Mouse (Mus musculus): ENCODE data around the gene Wdr83.

Wdr83 gene

DNA sequence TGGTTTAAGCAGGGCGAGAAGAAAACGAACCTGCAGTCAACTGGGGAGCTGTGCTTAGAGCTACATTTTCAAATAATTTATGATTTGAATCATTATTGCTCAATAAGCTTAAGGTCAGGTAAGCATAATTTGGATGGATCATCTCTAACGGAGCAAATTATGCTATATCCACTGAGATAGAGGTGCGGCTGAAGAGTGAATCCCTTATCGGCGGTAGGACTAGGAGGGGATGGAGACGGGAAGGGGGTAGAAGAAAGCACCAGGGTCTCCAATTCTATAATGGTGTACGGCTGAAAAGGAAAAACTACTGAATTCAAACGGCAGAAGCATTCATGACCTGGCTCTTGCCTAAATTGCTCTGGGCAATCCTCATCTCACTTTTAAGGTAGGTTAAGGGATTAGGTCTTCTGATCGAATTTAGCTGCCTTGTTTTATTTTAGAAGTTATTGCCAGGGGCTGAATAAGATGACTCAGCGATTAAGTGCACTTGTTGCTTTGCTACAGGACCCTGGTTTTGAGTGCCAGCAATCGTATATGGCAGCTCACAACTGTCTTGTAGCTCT is 45.9 kb downstream of the Wdr83 start:
- peak; percentile 29 for DNase-seq (ENCODE audit: low spot score)

DNA sequence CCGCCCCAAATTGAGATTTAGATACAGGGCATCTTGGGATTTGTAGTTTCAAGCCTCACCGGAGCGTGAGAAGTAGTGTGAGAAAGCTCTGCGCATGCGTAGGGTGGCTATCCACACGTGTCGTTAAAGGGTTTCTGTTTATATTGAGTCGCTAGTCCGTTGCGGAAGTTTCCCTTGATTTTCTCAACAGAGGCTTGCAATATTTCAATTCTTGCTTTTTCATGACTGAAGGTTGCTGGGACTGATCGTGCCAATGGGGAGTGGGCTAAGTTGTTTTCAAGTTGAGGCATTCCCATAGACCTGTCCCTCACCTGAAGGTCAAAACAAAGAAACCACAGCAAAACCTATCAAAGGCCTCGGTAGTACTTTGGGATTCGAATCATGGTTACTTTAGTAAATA is 46.3 kb downstream of the Wdr83 start:
- DNase-seq (ENCODE audit: low spot score): peak; percentile 80

DNA sequence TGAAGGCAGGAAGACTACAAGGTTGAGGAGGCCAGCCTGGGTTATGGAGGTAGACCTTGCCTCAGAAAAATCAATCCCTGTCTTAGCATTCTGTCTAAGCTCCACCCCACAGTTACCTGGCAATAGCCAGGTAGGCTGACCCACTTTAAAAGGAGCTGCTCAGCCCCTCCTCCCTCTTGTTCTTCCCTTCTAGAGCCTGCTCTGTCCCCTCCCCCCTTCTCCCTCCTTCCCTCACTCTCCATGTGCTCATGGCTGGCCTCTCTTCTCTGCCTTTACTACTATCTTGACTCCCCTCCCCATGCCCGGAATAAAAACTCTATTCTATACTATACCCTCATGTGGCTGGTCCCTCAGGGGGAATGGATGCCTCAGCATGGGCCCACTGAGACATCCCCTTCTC is 47.2 kb downstream of the Wdr83 start:
- DNase-seq (ENCODE audit: low spot score): no peak

DNA sequence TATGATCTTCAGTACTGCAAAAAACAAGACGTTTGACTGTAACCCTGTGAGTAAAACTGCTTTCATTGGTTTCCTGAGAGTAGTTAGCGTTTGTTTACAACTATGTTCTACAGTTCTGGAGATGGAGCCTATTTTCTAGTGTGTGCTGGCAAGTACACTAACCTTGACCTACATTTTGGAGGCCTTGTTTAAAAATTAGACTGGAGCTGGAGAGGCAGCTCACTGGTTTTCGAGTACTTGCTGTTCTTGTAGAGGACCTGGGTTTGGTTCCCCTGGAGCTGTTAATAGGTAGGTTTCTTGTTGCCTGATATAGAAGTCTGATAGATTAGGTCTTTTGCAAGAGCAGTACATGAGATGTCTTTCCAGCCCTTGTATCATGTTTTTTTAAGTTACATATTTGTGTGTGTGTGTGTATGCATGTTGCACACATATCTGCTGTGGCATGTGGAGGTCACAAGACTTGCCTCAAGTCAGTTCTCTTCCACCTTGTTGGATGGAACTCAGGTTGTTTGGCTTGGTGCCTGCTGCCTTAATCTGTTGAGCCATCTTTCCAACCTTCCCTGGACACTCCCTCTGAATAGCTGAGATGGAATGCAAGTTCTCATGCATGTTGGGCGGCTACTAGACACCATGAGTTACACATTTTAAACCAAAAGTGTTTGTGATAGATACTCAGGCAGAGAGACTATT is 48.3 kb downstream of the Wdr83 start:
- no peak for DNase-seq (ENCODE audit: low spot score)

DNA sequence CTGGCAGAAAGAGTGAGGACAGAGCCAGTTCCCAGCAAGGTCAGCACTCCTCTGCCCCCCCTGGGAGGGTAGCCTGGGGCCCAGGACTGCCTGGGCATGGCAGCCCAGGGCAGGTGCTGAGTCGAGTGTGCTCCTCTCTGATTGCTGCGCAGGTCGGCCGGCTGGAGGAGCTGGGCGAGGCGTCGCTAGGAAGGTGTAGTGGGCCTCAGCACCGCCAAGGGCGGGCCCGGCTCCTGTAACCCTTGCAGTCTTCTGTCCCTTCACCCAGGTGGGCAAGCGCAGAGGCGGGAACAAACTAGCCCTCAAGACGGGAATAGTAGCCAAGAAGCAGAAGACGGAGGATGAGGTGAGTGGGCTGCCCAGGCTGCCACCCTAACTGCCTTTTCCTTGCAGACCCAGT is 51.8 kb downstream of the Wdr83 start:
- DNase-seq (ENCODE audit: low spot score): no peak

DNA sequence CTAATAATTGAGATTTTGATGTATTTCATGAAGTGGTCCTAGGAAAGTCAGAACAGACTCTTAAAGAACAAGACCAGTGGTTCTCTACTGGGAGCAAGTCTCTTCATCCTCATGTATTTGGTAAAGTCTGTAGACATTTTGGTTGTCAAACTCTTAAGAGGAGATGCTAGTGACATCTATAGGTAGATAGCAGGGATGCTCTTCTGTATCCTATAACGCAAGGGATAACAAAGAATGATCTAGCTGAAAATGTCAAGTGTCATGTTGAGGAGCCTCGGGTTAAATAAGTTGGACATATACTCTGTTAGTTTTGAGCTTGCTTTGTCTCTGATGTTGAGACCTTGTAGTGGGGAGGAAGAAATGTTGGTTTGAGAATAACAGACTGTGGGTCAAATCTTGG is 53.2 kb downstream of the Wdr83 start:
- DNase-seq (ENCODE audit: low spot score): peak; percentile 11

DNA sequence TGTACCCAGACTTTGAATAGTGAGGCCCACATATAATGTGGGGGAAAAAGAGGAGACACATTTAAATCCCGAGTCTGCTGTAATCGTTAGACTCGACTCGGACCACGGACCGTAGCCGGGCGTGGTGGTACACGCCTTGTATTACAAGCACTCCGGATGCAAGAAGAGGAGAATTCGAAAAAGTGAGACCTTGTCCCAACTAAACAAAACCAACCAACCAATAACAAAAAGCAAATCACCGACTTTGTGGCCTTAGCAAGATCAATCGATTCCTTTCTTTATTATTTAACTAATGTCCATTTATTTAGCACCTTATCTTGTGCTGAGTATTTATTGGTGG is 53.6 kb downstream of the Wdr83 start:
- DNase-seq (ENCODE audit: low spot score): peak; percentile 25

DNA sequence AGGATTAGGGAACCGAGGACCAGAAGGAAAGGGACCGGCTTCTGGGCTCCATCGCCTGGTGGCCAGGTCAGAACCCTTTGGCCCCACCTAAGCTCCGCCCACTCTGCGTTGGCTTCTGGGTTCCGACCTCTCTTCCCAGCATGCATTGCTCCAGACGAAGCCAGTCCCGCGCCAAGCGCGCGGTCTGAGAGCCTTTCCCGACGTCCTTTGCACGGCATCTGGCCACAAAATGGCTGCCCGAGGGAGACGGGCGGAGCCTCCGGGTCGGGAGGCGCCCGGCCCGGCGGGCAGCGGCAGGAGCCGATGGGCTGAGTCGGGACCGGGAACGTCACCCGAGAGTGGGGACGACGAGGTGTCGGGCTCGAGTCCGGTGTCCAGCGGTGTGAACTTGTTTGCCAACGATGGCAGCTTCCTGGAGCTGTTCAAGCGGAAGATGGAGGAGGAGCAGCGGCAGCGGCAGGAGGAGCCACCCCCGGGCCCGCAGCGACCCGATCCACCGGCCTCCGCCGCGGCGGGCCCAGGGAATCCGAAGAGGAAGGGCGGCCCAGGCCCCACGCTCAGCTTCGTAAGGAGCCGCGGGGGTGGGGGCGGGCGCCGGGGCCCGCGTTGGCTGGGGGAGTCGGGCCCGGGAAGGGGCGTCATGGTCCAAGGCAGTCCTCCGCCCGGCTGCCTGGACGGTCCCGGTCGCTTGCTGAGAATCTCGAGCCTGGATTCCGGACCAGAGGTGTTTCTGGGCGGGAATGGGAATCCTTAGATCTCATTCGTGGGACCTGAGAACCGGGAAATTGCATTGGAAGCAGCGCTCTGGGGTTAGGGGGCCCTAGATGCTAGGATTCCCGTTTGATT is 54.2 kb downstream of the Wdr83 start, which contains the start of gene Trir:
Gene Trir, plus strand, starts transcription at position 154 of the 846 bp plus-strand sequence.
- peak; percentile 99 for DNase-seq (ENCODE audit: low spot score)

DNA sequence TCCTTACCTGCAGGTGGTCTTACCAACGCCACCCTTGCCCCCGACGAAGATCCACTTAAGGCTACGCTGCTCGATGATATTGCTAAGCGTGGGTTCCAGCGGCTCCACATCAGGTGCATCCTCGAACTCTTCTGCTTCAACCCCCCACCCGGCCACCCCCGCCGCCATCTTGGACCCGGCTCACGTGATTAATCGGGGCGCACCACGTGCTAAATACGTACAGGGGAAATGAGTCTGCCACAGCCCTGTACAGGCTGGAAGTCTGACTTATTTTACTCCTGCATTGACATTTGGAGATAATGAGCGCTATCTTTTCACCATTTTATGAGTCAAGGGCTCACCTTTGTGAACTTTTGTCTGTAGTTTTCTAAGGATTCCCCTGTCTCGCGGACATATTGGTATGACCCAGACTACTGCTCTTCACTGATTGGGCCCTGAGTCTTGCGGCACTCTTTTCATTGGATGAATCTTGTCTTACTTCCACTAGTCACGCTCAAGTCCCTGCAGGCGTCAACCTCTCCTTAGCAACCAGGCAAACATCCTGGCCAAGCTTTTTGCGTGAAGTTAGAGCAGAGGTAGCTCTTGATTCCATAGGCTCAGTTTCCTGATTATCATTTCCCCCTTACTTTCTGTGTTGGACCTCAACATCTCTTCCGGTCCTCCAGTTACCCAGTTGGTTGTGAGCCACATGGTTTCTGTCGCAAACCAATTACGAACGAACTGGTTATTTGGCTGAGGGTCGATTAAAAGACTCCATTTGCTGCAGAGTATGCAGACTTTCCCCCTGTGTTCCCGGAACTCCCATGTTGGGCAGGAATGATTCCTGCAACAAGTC is 55.8 kb downstream of the Wdr83 start, which contains the start of gene Asna1:
Gene Asna1, minus strand, starts transcription at position 184 of the 835 bp plus-strand sequence.
- DNase-seq (ENCODE audit: low spot score): peak; percentile 92

Measured in retina, embryonic 14.5 days (tissue).